Mouse (Mus musculus) bone marrow macrophage, adult 2 months (primary cell): Measurements from ENCODE around the gene Zfp182. TPM values are rescaled to one million over a fixed set of nuclear protein-coding genes. Genes with fewer than 3 reads are reported as not detected.

Experiments used
- H3K27ac ChIP-seq: 2 replicates; pipeline ENCODE4 v1.5.1; 2012; ENCODE audit warnings: low read depth, low read length; ENCODE audit not compliant: insufficient read depth
- H3K4me1 ChIP-seq: 2 replicates; pipeline ENCODE4 v1.6.1; 2012; ENCODE audit warnings: low read length; ENCODE audit not compliant: control insufficient read depth, insufficient read depth
- H3K4me3 ChIP-seq: 2 replicates; pipeline ENCODE4 v1.5.1; 2012; ENCODE audit warnings: mild to moderate bottlenecking, low read length, moderate library complexity; ENCODE audit not compliant: insufficient read depth
- CTCF ChIP-seq: IDR thresholded peaks from 2 replicates; pipeline ENCODE4 v1.5.1; 2012; ENCODE audit warnings: low read depth, mild to moderate bottlenecking, low read length, moderate library complexity
- POLR2A ChIP-seq: IDR thresholded peaks from 2 replicates; pipeline ENCODE4 v1.6.1; 2012; ENCODE audit warnings: mild to moderate bottlenecking, low read depth, low read length, borderline replicate concordance
- polyA plus RNA-seq: library from polyadenylated mRNA; stranded (reverse); fragments of >200 nt; gene quantifications from 2 replicates; pipeline ENCODE4 v1.2.4, GENCODE M21; 2012; ENCODE audit not compliant: missing spikeins, insufficient read depth, insufficient read length

Gene Zfp182
- 20.8 and 23.6 TPM in 2 replicates for polyA plus RNA-seq

- no peaks in the 10 kb centered on the region; the same call in 1 of the 2 replicates for H3K4me1 ChIP-seq
- peak within 1 kb of the TSS; percentile 43 for H3K27ac ChIP-seq
- peak within 1 kb of the TSS; percentile 89 for H3K4me3 ChIP-seq
- no peak for TF ChIP-seq CTCF
- no peak for TF ChIP-seq POLR2A
These were observed at the start of gene Zfp182 for GRCm38 (mm10) chrX:21061866-21062543. Zfp182 (minus strand) TSS chrX:21062316.

GRCm38 (mm10) chrX:21089867-21090239 is 27.7 kb upstream of the Zfp182 start:
- Histone ChIP-seq H3K27ac (no peak overlapping the region), H3K4me1 (peaks cover 3% of the 10 kb centered on the region; the same call in 1 of the 2 replicates), H3K4me3 (peak overlapping the region; percentile 65)
- TF ChIP-seq CTCF = no peak
- no peak for TF ChIP-seq POLR2A

GRCm38 (mm10) chrX:21088983-21089866 is 27.1 kb upstream of the Zfp182 start, which contains the start of gene Zfp300:
Zfp300 (minus strand) TSS chrX:21089527.
- TF ChIP-seq CTCF (no peak), POLR2A (no peak)
- Histone ChIP-seq H3K4me3 (peak within 1 kb of the TSS; percentile 65), H3K27ac (peak within 1 kb of the TSS; percentile 49), H3K4me1 (peaks cover 3% of the 10 kb centered on the region; the same call in 1 of the 2 replicates)

- Histone ChIP-seq H3K4me1 (peaks cover 3% of the 10 kb centered on the region; the same call in 1 of the 2 replicates), H3K4me3 (peak overlapping the region; percentile 65), H3K27ac (no peak overlapping the region)
- TF ChIP-seq CTCF = no peak
- no peak for TF ChIP-seq POLR2A
These were observed 26.5 kb upstream of the Zfp182 start for GRCm38 (mm10) chrX:21088645-21088982.

GRCm38 (mm10) chrX:21068106-21068505 is 6.0 kb upstream of the Zfp182 start, which contains the start of gene Spaca5:
Spaca5 (plus strand) TSS chrX:21068406.
- TF ChIP-seq POLR2A (no peak), CTCF (no peak)
- no peak within 1 kb of the TSS for H3K27ac ChIP-seq
- H3K4me3 ChIP-seq = no peak within 1 kb of the TSS
- no peaks in the 10 kb centered on the region for H3K4me1 ChIP-seq

GRCm38 (mm10) chrX:21062544-21062890 is 401 bp upstream of the Zfp182 start:
- no peaks in the 10 kb centered on the region; the same call in 1 of the 2 replicates for H3K4me1 ChIP-seq
- H3K27ac ChIP-seq = peak overlapping the region; percentile 43; the same call in 1 of the 2 replicates
- H3K4me3 ChIP-seq = no peak overlapping the region

GRCm38 (mm10) chrX:21061460-21061859 is 656 bp downstream of the Zfp182 start:
- H3K4me1 ChIP-seq = no peaks in the 10 kb centered on the region; the same call in 1 of the 2 replicates
- TF ChIP-seq POLR2A (no peak), CTCF (no peak)
- H3K4me3 ChIP-seq = peak overlapping the region; percentile 89
- H3K27ac ChIP-seq = 0 out of 2 replicates have a peak overlapping the region, but pooled peaks have one; percentile 9

More at GRCm38 (mm10) chrX:21062544-21062890, 401 bp upstream of the Zfp182 start:
- TF ChIP-seq CTCF = no peak
- TF ChIP-seq POLR2A = no peak

GRCm38 (mm10) chrX:20980901-20981300 is 81.2 kb downstream of the Zfp182 start:
- H3K27ac ChIP-seq = no peak overlapping the region
- no peak overlapping the region for H3K4me3 ChIP-seq
- no peak for TF ChIP-seq CTCF
- TF ChIP-seq POLR2A = no peak
- no peaks in the 10 kb centered on the region for H3K4me1 ChIP-seq

Other genes starting within 250 kb of the Zfp182 start
- gene Timp1, start 192.2 kb downstream of the Zfp182 start, polyA plus RNA-seq = 8.6 and 10.6 TPM in 2 replicates
- 4.8 and 5.7 TPM in 2 replicates for gene Syn1, start 141.3 kb downstream of the Zfp182 start, polyA plus RNA-seq
- gene Cfp, start 130.8 kb downstream of the Zfp182 start, polyA plus RNA-seq = 362 and 394 TPM in 2 replicates
- gene Elk1, start 111.7 kb downstream of the Zfp182 start, polyA plus RNA-seq = 13.3 and 14.5 TPM in 2 replicates
- gene Uxt, start 100.3 kb downstream of the Zfp182 start, polyA plus RNA-seq = 21.1 and 23.5 TPM in 2 replicates
- gene Spaca5, start 6.1 kb upstream of the Zfp182 start, polyA plus RNA-seq = not detected in 2 replicates
- 0.24 and 0.63 TPM in 2 replicates for gene Zfp300, start 27.2 kb upstream of the Zfp182 start, polyA plus RNA-seq
- not detected in 2 replicates for gene Ssxa1, start 53.5 kb upstream of the Zfp182 start, polyA plus RNA-seq
- gene Gm21876, start 113.3 kb upstream of the Zfp182 start, polyA plus RNA-seq = not detected in 2 replicates